Mouse (Mus musculus) midbrain, embryonic 14.5 days (tissue): ENCODE data around the gene Tctn3. TPM values are rescaled to one million over a fixed set of nuclear protein-coding genes. Genes with fewer than 3 reads are reported as not detected.
"Not testable (repeated sequence)": the region's sequence is repeated elsewhere in the genome, so short reads cannot be mapped to it uniquely, and the experiment has no call there.

Experiments used
- ATAC-seq: fragments of 200-750 bp; cut with Nextera tagmentation; 2 replicates; pipeline ENCODE4 v1.8.0; 2017; ENCODE audit warnings: moderate number of reproducible peaks, moderate library complexity; ENCODE audit not compliant: low FRiP score, low TSS enrichment
- DNase-seq: peaks from one replicate; pipeline ENCODE4 v3.0.0-alpha.2; 2015
- H3K27ac ChIP-seq: fragments of 300-500 bp; sonication (generic); replicated peaks from 2 replicates; pipeline ENCODE4 v1.5.1; 2014; ENCODE audit warnings: mild to moderate bottlenecking, low read depth, low read length, moderate library complexity
- H3K27me3 ChIP-seq: fragments of 300-500 bp; sonication (generic); 2 replicates; pipeline ENCODE4 v1.6.1; 2014; ENCODE audit warnings: low read length, control low read depth, mixed read lengths; ENCODE audit not compliant: control insufficient read depth, insufficient read depth
- H3K36me3 ChIP-seq: fragments of 300-500 bp; sonication (generic); 2 replicates; pipeline ENCODE4 v1.6.1; 2014; ENCODE audit warnings: low read length, control low read depth; ENCODE audit not compliant: control insufficient read depth, insufficient read depth
- H3K4me1 ChIP-seq: fragments of 300-500 bp; sonication (generic); 2 replicates; pipeline ENCODE4 v1.6.1; 2014; ENCODE audit warnings: mild to moderate bottlenecking, antibody characterized with exemption, low read length, control low read depth; ENCODE audit not compliant: control insufficient read depth, insufficient read depth
- H3K4me2 ChIP-seq: fragments of 300-500 bp; sonication (generic); 2 replicates; pipeline ENCODE4 v1.6.1; 2014; ENCODE audit warnings: mild to moderate bottlenecking, low read length, moderate library complexity
- H3K4me3 ChIP-seq: fragments of 300-500 bp; sonication (generic); replicated peaks from 2 replicates; pipeline ENCODE4 v1.5.1; 2014; ENCODE audit warnings: low read depth, low read length
- H3K9ac ChIP-seq: fragments of 300-500 bp; sonication (generic); replicated peaks from 2 replicates; pipeline ENCODE4 v1.6.1; 2014; ENCODE audit warnings: mild to moderate bottlenecking, low read length, moderate library complexity
- H3K9me3 ChIP-seq: fragments of 300-500 bp; sonication (generic); 2 replicates; pipeline ENCODE4 v1.6.1; 2016; ENCODE audit warnings: low read length, control low read depth, mixed read lengths; ENCODE audit not compliant: control insufficient read depth
- WGBS: fragments of 180-500 bp; shearing (Covaris S2); extraction: QIAGEN DNeasy Blood & Tissue Kit; methylation state at CpG from one replicate; pipeline ENCODE4 v1.1.7; 2014; 5-methylcytosine and 5-hydroxymethylcytosine counted together
- polyA plus RNA-seq: library from polyadenylated mRNA; unstranded; fragments of >200 nt; fragmentation: Nextera tagmentation; extraction: Ambion mirVana; gene quantifications from 2 replicates; pipeline ENCODE4 v1.2.1, GENCODE M21; 2014

The Tctn3 gene
- polyA plus RNA-seq, 1 experiment from 2014 or later, result 13.7 TPM

- H3K4me1 ChIP-seq, result no peaks in the 10 kb centered on the region
- H3K9ac ChIP-seq, result no peak overlapping the region
- 77% methylated on average over 5 of the region's 5 CpGs for WGBS
- H3K27me3 ChIP-seq, result no peaks in the 10 kb centered on the region
- H3K4me2 ChIP-seq, result no peak overlapping the region
- no peaks in the 10 kb centered on the region for H3K9me3 ChIP-seq
- no peaks in the 10 kb centered on the region for H3K36me3 ChIP-seq
- ATAC-seq (no peak), DNase-seq (no peak)
- H3K4me3 ChIP-seq, result no peak overlapping the region
- no peak overlapping the region for H3K27ac ChIP-seq
These were observed 20.6 kb upstream of the Tctn3 start for GRCm38 (mm10) chr19:40632668-40633067.

GRCm38 (mm10) chr19:40632193-40632592 is 20.2 kb upstream of the Tctn3 start:
- no peak for DNase-seq
- no peak overlapping the region for H3K9ac ChIP-seq
- no peak for ATAC-seq
- no peaks in the 10 kb centered on the region for H3K9me3 ChIP-seq
- no peak overlapping the region for H3K4me3 ChIP-seq
- H3K27me3 ChIP-seq, result no peaks in the 10 kb centered on the region
- no peak overlapping the region for H3K27ac ChIP-seq
- no peaks in the 10 kb centered on the region for H3K36me3 ChIP-seq
- no peaks in the 10 kb centered on the region for H3K4me1 ChIP-seq
- H3K4me2 ChIP-seq, result no peak overlapping the region
- WGBS, result 79% methylated on average over 3 of the region's 3 CpGs

GRCm38 (mm10) chr19:40630606-40631005 is 18.6 kb upstream of the Tctn3 start:
- no peak overlapping the region for H3K9ac ChIP-seq
- no peaks in the 10 kb centered on the region for H3K36me3 ChIP-seq
- H3K27ac ChIP-seq, result no peak overlapping the region
- ATAC-seq, result no peak
- H3K4me3 ChIP-seq, result no peak overlapping the region
- WGBS, result 82% methylated on average over 7 of the region's 7 CpGs
- no peaks in the 10 kb centered on the region for H3K27me3 ChIP-seq
- H3K4me2 ChIP-seq, result no peak overlapping the region
- H3K9me3 ChIP-seq, result no peaks in the 10 kb centered on the region
- no peaks in the 10 kb centered on the region for H3K4me1 ChIP-seq
- no peak for DNase-seq

GRCm38 (mm10) chr19:40630096-40630495 is 18.1 kb upstream of the Tctn3 start:
- Histone ChIP-seq H3K4me3 (no peak overlapping the region), H3K9me3 (no peaks in the 10 kb centered on the region), H3K9ac (no peak overlapping the region), H3K36me3 (no peaks in the 10 kb centered on the region), H3K27me3 (no peaks in the 10 kb centered on the region), H3K27ac (no peak overlapping the region), H3K4me1 (no peaks in the 10 kb centered on the region), H3K4me2 (no peak overlapping the region)
- WGBS, result 90% methylated on average over 3 of the region's 3 CpGs
- ATAC-seq (no peak), DNase-seq (no peak)

GRCm38 (mm10) chr19:40628950-40629349 is 16.9 kb upstream of the Tctn3 start:
- Histone ChIP-seq H3K36me3 (no peaks in the 10 kb centered on the region), H3K9me3 (no peaks in the 10 kb centered on the region), H3K27me3 (no peaks in the 10 kb centered on the region), H3K4me3 (no peak overlapping the region), H3K4me1 (no peaks in the 10 kb centered on the region), H3K27ac (no peak overlapping the region), H3K9ac (no peak overlapping the region), H3K4me2 (no peak overlapping the region)
- no peak for DNase-seq
- no peak for ATAC-seq

- WGBS, result 78% methylated on average over 12 of the region's 12 CpGs
- no peaks in the 10 kb centered on the region for H3K4me1 ChIP-seq
- H3K27me3 ChIP-seq, result no peaks in the 10 kb centered on the region
- H3K9ac ChIP-seq, result no peak overlapping the region
- H3K4me3 ChIP-seq, result no peak overlapping the region
- ATAC-seq, result no peak
- H3K36me3 ChIP-seq, result no peaks in the 10 kb centered on the region
- no peak overlapping the region for H3K27ac ChIP-seq
- H3K9me3 ChIP-seq, result no peaks in the 10 kb centered on the region
- H3K4me2 ChIP-seq, result no peak overlapping the region
- no peak for DNase-seq
These were observed 13.9 kb upstream of the Tctn3 start for GRCm38 (mm10) chr19:40625935-40626334.

- ATAC-seq, H3K9ac ChIP-seq, H3K4me1 ChIP-seq, H3K4me2 ChIP-seq, H3K27me3 ChIP-seq, H3K4me3 ChIP-seq, H3K9me3 ChIP-seq, DNase-seq, H3K27ac ChIP-seq, H3K36me3 ChIP-seq: not testable (repeated sequence)
- WGBS, result 49% methylated on average over 11 of the region's 26 CpGs
These were observed 9.6 kb upstream of the Tctn3 start for GRCm38 (mm10) chr19:40621616-40622015.

GRCm38 (mm10) chr19:40616021-40616420 is 4.0 kb upstream of the Tctn3 start:
- Histone ChIP-seq H3K9me3 (no peaks in the 10 kb centered on the region), H3K4me1 (peaks cover 5% of the 10 kb centered on the region; the same call in 1 of the 2 replicates), H3K4me3 (no peak overlapping the region), H3K9ac (no peak overlapping the region), H3K27me3 (no peaks in the 10 kb centered on the region), H3K36me3 (no peaks in the 10 kb centered on the region), H3K4me2 (no peak overlapping the region), H3K27ac (no peak overlapping the region)
- ATAC-seq, result no peak
- no peak for DNase-seq
- WGBS, result 94% methylated on average over 7 of the region's 7 CpGs

- no peak for DNase-seq
- ATAC-seq, result no peak
- Histone ChIP-seq H3K4me1 (peaks cover 5% of the 10 kb centered on the region; the same call in 1 of the 2 replicates), H3K4me3 (no peak overlapping the region), H3K36me3 (no peaks in the 10 kb centered on the region; the same call in 1 of the 2 replicates), H3K9me3 (no peaks in the 10 kb centered on the region), H3K27me3 (no peaks in the 10 kb centered on the region), H3K9ac (no peak overlapping the region), H3K27ac (no peak overlapping the region), H3K4me2 (no peak overlapping the region)
- 87% methylated on average over 7 of the region's 7 CpGs for WGBS
These were observed 2.8 kb upstream of the Tctn3 start for GRCm38 (mm10) chr19:40614811-40615210.
